Mouse (Mus musculus) mesoderm, embryonic 11.5 days (tissue): ENCODE results near the gene Idh3g.
A peak's percentile ranks its signal among the peaks of the same experiment; 100 is the strongest.

Experiments used
- DNase-seq: peaks from one replicate; pipeline ENCODE4 v3.0.0-alpha.2; 2012; ENCODE audit warnings: low read depth, low spot score

Gene Idh3g

DNA sequence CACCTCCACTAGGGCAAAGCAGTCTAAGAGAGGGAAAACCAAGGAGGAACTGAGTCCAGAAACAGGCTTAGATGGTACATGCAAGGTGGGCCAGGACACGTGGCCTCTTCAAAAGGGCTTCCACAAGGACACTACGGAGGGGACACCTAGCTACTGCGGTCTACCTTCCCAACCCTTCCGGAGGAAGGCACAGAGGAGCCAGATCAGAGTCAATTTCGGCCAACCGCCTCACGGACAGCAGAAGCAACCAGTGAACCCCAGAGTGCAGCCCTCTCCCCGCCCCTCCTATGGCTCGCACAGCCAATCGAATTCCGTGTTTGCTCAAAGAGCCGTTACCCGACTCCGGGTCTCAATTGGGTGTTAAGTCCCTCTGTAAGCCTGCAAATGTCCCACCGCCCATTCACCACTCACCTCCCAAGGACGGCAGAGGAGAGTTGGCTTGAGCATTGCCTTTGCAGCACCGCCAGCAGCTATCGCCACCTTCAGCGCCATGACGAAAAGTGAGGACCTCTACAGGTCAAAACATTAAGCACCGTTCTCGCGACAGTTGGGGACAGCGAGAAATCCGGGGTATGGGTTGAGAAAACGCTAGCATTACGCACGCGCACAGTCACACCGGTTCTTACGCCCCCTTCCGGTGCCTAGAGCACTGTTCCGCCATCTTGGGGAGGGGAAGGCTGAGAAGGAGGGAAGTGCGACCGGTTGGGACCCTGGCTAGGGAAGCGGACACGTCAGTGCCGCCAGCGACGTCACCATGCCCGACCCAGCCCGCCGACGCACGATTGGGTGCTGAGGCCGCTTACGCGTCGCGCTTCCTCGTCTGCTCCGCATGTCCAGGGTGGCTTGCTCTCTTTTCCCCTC, at the start of gene Idh3g, which contains the start of gene Ssr4:
TSS of gene Idh3g (minus strand) at position 534 of the 861 bp plus-strand sequence.
TSS of gene Ssr4 (plus strand) at position 665 of the 861 bp plus-strand sequence.
- peak; percentile 96 for DNase-seq

DNA sequence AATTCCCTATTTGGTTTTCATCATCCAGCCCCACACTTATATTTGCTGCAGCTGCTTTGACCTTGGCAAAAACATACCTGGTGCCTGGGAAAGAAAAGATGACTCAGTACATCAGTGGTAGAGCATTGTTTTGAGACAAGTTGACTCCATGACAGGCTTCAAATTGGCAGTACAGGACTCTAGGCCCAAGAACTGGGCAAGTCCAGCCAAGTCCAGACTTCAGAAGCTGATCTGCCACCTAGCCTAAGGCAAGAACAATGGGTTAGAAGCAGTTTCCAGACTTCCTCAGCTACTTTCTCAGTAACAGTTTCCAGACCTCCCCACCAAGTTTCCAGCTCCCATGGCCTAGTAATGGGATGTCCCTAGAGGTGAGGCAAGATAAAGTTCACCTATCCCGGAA, 49.0 kb upstream of the Idh3g start:
- DNase-seq: no peak

DNA sequence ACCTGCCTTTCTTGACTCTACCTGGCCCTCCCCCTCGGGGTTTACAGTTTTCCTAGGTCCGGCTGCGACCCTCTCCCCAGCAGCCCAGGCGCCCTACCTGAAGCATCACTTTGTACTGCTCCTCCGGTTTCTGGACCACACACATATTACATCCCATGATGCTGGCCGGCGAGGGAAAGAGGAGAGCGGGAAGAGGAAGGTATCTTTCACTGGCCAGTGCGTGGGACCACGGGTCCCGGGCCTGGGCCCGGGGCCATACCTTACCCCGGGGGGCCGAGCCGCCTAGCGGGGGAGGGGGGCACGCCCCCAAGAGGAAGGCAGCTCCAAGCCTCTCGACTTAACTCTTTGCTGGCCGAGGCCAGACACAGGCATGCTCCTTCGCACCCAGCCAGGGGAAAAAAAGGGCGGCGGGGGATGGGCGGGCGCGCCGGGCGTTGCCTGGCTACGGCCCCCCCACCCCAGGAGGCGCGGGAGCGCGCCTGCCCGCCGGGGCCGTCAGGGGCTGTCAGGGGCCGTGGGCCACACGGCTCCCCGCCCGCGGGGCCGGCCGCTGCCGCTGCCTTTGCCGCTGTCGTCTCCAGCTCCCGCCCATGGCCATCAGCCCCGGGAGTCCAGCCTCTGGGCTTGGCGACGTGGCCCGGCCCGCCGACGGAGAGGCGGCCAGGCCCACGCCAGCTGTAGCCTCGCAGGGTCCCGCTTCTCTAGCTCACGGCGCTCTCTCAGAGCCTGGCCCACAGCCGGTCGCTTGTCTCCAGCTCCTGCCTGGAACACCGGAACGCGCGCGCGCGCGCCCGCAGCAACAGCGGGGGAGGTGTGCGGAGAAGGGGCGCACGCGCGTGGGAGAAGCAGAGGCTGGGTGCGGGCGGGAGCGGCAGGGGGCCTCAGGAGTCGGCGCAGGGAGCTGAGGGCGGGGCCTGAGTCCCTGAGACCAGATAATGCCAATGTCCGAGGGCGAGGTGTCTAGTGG, 37.8 kb upstream of the Idh3g start, which contains the start of gene Pdzd4:
TSS of gene Pdzd4 (minus strand) at position 785 of the 967 bp plus-strand sequence.
- peak; percentile 61 for DNase-seq

DNA sequence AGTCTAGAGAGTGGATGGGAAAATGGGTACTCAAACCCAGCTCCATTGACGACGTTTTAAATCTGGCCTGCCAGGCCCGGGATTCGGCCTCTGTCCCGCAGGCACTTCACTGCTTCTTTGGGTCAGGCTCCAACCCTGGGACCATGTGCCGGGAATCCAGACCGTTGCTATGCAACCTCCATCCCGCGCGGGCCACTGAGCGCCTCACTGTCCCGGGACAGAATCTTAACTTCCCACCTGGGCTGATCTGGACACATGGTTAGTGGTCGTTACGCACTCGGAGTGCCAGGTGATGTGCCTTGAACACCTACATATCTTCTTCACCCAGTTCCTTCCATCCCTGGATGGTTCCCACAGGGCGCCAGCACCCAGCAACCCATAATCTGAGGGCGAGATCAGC, 37.0 kb upstream of the Idh3g start:
- DNase-seq: no peak

DNA sequence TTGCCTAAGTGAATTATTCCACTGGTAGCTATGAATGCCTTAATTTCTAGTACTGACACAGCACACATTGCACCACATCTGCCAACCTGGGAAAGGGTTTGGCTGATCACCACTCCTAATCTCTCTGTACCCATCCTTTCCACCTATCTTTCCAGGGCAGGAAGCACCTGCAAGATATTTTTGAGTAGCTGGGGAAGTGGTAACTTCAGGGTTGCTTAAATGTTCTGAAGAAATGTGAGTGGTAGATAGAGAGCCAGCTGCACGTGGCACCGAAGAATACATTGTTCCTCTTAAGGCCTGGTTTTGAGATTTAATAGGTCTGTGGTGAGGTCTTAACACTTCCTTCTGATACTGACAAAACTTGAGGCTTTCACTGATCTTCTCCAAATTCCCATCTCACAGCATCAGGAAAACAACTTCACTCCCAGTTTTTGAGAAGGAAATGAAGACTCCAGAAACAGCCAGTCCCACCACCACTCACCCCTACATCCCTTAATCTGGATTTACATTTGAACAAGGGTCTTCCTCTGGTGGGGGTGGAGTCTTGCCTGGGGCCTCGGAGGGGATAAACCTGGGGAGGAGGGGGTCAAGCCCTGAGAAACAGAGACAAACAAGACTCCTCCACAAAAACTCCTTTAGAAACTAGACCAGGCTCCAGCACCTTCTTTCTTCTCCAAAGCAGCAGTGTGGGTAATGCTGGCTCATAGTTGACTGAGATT, 30.1 kb upstream of the Idh3g start:
- no peak for DNase-seq

DNA sequence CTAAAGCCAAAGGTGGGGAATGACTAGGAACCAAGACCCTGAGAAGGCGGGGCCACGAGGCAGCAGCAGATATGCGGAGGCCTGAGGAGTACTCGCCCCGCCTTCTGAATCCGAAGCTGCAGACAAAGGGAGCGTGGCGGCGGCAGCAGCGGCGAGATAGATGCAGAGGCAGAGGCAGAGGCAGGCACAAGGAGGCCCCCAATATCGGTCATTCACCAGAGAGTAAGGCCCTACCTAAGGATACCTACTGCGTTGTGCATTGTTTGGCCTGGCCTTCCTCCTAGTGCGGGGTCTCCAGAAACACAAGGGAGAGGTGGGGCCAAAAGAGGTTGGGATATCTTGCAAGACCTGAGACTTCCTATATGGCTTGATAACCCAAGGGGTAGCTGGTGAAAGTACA, 28.4 kb upstream of the Idh3g start:
- peak; percentile 42 for DNase-seq

DNA sequence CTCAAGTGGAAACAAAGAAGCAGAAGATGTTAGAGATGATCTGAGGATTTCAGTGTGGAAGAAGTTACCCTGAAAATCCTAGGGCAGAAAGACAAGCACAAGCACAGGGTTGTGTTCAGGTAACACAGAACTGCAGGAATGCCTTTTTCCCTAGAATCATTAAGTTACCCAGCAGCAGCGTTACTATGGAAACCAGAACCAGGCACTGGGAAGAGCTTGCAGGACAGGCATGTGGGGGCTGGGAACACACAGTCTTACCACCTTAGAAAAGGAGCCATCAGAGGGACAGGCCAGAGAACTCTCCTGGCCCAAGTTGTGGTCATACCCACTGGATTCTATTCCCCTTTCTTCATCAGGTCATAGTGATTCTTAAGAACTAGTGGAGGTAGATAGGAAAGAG, 19.1 kb upstream of the Idh3g start:
- no peak for DNase-seq

DNA sequence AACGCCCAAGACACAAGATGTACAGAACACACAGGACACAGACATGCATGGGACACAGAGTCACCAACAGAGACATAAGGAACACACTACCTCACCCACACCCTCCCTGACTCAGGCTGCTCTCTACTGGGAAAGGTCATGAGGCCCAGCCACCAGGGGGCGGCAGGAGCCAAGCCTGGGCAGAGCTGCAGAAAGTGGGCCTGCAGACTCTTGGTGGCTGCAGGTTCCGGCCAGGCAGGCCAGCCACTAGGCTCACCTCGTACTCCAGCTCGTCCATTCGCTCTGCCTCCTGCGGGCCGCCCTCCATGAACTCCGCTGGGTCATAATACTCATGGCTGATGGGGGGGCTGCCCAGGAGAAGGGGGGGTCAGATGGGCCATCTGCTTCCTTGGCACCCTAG, 11.8 kb upstream of the Idh3g start:
- DNase-seq: peak; percentile 60

DNA sequence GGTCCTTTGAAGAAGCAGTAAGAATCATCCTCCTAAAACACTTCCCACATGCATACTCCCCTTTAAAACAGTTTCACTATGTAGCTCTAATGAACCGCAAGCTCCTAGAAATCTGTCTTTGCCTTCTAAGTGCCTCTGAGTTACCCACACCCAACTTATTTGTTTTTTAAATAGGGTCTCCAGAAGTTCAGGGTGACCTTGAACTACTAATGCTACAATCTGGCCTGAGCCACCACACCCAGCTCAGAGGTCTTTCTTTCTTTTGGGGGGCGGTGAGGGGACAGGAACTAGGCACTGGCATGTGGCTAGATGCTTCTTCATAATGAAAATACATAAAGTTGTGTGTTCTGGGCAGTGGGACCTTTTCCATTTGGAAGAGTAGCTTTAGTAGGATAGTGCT, 10.8 kb upstream of the Idh3g start:
- DNase-seq: no peak

DNA sequence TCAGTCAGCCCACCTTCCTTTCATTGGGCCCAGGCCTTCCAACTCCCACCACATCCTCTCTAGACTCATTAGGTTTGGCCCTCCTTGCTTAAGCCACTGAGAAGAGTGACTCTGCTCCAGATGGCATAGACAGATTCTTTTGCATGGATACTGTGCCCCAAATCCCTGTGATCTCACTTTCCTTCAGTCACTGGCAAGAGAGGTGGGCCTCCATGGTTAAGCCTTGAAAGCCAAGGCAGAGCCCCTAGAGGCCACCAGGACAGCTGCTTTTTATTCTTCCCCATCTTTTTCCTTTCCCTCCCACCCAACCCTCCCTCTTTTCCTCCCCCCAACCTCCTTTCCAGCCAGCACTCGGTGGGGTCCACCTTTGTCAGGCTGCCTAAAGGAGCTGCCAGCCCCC, 6.8 kb upstream of the Idh3g start:
- no peak for DNase-seq

DNA sequence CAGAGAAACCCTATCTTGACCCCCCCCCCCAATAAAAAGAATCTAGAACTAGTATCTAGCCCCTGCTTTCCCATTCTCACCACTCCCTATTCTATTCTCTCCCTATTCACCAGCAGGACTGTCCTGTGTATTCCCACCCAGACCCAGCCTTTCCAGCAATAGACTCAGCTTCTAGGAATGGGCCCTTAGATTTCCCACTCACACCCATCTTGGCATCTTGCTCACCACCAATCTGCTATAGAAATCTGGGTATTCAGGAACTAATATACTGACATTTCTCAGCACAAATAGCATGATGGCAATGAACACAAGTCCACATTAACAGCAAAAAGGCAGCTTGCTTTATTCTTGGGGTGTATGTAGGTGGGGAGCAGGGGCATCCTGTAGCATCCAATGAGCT, 6.3 kb upstream of the Idh3g start:
- no peak for DNase-seq

DNA sequence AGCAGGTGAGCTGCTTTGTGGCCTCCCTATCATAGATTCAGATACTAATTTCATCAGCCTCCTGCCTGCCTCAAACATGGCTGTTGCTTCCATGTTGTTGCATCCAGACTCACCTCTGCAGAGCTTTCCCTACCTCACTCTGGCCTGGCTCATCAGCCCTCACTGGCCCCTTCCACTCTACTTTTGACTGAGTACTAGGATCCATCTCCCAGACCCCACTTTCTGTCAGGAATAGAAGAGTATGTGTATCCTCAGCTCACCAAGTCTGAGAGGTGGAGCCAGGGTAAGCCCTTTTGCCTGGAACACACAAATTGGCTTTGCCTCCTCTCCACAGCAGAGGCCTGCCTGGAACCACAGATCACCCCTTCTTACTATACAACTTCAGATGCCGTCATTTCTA, 1.8 kb upstream of the Idh3g start:
- no peak for DNase-seq

DNA sequence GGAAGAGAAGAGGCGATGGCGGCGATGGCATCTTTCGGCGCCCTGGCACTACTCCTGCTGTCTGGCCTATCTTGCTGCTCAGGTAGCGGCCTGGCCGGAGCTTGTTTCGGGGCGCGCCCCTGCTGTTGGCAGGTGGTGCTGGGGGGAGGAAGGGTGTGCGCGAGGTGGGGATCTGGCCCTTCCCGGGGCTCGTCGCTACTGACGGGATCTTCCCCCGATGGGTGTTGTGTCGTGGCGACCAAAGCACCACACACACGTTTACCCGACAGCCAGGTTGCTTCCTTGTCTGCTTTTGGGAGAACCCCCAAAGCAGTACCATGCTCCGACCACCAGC, 495 bp upstream of the Idh3g start:
- no peak for DNase-seq

DNA sequence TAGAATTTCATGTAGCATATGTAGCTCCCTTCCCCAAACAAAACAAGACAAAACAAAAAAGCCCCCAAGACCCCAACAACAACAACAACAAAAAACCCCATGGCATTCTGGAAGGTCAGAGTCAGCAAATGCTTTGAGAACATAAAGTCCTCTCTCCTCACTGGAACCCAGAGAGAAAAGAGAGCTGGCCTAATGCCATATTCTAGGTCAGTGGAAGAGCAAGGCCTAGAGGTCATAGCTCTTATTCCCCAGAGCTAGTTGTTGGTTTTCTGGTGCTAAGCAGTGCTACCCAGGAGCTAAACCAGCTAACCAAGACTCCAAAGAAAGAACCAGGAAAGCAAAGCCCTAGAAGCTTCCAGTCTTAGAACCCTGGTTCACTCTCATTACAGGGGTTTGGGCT, 1.0 kb downstream of the Idh3g start:
- no peak for DNase-seq

DNA sequence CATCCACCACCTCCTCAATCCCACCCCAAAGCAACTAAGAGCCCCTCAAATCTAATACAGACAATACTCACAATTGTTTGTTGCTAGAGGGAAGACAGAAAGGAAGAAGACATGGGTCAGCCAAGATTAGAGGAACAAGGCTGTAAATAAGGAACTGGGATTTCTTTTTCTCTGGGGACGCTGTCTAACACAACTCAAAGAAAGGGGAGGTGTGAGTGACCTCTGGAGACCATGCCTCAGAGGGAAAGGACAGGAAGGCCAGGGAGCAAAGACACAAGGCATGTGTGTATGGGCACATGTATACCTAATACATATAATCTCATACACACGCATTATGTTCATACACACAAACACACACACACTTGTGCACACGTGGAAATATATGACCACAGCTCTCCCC, 4.5 kb downstream of the Idh3g start:
- no peak for DNase-seq

DNA sequence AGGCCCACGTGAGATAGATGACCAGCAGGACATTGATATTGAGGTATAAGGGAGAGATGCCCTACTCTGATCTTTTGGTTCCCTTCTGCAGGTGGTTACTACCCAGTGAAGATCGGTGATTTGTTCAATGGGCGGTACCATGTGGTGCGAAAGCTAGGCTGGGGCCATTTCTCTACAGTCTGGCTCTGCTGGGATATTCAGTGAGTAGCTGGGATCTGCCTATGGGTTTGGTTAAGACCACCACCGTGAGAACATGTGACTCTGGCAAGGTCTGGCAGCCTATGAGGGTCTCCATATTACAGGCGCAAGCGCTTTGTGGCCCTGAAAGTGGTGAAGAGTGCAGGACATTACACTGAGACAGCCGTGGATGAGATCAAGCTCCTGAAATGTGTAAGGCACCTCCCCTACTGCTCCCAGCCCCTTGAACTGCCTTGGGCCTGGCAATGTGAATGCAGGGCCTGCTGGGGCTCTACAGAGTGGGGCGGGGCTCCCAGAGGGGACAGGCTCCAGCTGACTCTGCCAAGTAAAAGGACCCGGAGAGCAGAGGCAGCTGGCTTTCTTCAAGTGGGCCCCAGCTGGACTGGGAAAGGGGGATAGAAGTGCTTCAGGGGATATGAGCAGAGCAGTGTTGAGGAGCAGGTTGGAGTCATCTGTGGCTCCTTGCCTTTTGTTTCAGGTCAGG, 11.8 kb downstream of the Idh3g start:
- DNase-seq: no peak

DNA sequence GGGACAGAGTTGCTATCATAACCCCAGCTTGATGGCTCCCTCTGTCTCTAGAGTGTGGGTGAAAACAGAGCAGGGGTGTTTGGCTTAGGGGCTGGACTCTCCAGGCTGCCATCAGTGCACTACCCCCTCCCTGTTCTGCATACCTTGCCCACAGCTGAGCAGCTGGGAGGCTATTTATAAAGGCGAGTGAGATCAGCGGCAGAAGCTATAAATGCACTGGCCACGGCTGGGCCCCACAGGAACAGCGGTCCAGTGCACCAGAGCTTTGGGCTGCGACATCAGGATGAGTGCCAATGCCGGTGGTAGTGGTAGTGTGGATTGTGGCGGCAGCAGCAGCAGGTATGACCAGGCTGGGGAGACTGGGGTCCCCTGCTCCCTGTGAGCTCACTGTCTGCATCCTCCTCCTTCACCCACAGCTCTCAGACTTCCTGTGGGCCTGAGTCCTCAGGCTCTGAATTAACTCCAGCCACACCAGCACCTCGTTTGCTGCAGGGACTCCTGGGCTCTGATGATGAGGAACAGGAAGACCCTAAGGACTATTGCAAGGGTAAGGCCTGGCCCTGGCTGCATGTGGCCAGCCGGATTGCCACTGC, 12.4 kb downstream of the Idh3g start, which contains the start of gene Srpk3:
TSS of gene Srpk3 (plus strand) at position 238 of the 593 bp plus-strand sequence.
- DNase-seq: no peak

DNA sequence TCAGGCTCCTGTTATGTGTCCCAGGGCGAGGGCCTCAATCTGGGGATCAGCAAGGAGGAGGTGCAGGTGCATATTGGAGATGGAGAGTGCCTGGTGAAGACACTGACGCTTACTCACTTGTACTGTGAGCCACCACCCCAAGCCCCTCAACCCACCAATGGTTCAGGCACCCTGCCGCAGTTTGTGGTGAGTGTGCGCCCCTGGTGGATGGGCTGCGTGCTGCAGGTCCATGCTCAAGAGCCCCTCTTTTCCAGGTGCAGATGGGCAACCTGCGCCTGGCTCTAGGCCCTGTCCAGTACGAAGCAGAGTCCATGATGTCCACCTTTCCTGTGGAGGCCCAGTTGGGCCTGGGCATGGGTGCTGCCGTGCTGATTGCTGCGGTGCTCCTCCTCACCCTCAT, 19.4 kb downstream of the Idh3g start:
- no peak for DNase-seq

DNA sequence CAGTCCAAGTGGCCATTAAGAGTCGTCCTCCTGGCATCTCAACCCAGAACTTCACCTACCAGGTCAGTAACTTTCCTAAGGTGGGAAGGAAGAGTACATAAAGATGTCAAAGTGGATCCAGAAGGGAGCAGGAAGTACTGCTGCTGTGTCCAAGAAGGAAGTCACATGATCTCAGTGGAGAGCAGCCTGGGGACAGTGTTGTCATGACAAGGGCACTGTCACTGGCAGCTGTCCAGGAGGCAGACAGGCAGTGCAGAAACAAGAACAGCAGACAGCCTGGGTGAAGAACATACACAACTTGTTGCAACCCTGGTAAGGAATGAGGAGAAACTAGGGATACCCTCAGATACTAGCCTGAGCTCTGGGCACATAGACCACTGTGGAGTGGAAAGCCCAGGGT, 21.4 kb downstream of the Idh3g start:
- no peak for DNase-seq

DNA sequence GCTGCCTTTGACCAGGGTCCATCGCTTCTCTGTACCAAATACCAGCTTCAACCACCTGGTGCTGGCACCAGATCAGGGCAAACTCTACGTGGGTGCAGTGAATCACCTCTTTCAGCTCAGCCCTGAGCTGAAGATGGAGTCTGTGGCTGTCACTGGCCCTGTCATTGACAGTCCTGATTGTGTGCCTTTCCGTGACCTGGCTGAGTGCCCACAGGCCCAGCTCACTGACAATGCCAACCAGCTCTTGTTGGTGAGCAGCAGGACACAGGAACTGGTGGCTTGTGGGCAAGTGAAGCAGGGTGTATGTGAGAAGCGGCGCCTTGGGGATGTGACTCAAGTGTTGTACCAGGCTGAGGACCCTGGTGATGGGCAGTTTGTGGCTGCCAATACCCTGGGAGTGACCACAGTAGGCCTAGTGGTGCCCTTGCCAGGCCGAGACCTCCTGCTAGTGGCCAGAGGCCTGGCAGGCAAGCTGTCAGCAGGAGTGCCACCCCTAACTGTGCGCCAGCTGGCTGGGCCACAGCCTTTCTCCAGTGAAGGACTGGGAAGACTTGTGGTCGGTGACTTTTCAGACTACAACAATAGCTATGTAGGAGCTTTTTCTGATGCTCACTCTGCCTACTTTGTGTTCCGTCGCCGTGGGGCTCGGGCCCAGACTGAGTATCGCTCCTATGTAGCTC, 27.9 kb downstream of the Idh3g start:
- no peak for DNase-seq
